Mouse (Mus musculus) kidney, embryonic 14.5 days (tissue): Measurements from ENCODE around the gene Iqgap1. TPM values are rescaled to one million over a fixed set of nuclear protein-coding genes. Genes with fewer than 3 reads are reported as not detected.
A peak's percentile ranks its signal among the peaks of the same experiment; 100 is the strongest.

Source experiments
- ATAC-seq: fragments of 200-750 bp; cut with Nextera tagmentation; 2 replicates; pipeline ENCODE4 v1.8.0; 2017; ENCODE audit warnings: moderate number of reproducible peaks, mild to moderate bottlenecking, moderate TSS enrichment, moderate library complexity; ENCODE audit not compliant: low FRiP score, low TSS enrichment
- H3K27ac ChIP-seq: fragments of 300-500 bp; sonication (generic); 2 replicates; pipeline ENCODE4 v1.5.1; 2014; ENCODE audit warnings: low read depth, mild to moderate bottlenecking, low read length, moderate library complexity, mixed read lengths
- H3K27me3 ChIP-seq: fragments of 300-500 bp; sonication (generic); 2 replicates; pipeline ENCODE4 v1.6.1; 2014; ENCODE audit warnings: mild to moderate bottlenecking, low read length; ENCODE audit not compliant: control insufficient read depth, insufficient read depth
- H3K36me3 ChIP-seq: fragments of 300-500 bp; sonication (generic); 2 replicates; pipeline ENCODE4 v1.6.1; 2014; ENCODE audit warnings: low read length, mixed read lengths; ENCODE audit not compliant: control insufficient read depth, insufficient read depth
- H3K4me1 ChIP-seq: fragments of 300-500 bp; sonication (generic); 2 replicates; pipeline ENCODE4 v1.6.1; 2014; ENCODE audit warnings: low read length, mixed read lengths; ENCODE audit not compliant: control insufficient read depth, insufficient read depth
- H3K4me2 ChIP-seq: fragments of 300-500 bp; sonication (generic); replicated peaks from 2 replicates; pipeline ENCODE4 v1.6.1; 2014; ENCODE audit warnings: low read depth, mild to moderate bottlenecking, low read length
- H3K4me3 ChIP-seq: fragments of 300-500 bp; sonication (generic); 2 replicates; pipeline ENCODE4 v1.5.1; 2014; ENCODE audit warnings: mild to moderate bottlenecking, low read length
- H3K9ac ChIP-seq: fragments of 300-500 bp; sonication (generic); 2 replicates; pipeline ENCODE4 v1.6.1; 2014; ENCODE audit warnings: low read depth, mild to moderate bottlenecking, low read length, moderate library complexity
- H3K9me3 ChIP-seq: fragments of 300-500 bp; sonication (generic); 2 replicates; pipeline ENCODE4 v1.6.1; 2016; ENCODE audit warnings: low read length; ENCODE audit not compliant: control insufficient read depth
- WGBS: fragments of 180-500 bp; shearing (Covaris S2); extraction: QIAGEN DNeasy Blood & Tissue Kit; methylation state at CpG from one replicate; pipeline ENCODE4 v1.1.7; 2014; 5-methylcytosine and 5-hydroxymethylcytosine counted together
- polyA plus RNA-seq: library from polyadenylated mRNA; unstranded; fragments of >200 nt; fragmentation: Nextera tagmentation; extraction: Ambion mirVana; gene quantifications from 2 replicates; pipeline ENCODE4 v1.2.1, GENCODE M21; 2014

Gene Iqgap1
- polyA plus RNA-seq, 1 experiment from 2014 or later: 110 TPM

DNA sequence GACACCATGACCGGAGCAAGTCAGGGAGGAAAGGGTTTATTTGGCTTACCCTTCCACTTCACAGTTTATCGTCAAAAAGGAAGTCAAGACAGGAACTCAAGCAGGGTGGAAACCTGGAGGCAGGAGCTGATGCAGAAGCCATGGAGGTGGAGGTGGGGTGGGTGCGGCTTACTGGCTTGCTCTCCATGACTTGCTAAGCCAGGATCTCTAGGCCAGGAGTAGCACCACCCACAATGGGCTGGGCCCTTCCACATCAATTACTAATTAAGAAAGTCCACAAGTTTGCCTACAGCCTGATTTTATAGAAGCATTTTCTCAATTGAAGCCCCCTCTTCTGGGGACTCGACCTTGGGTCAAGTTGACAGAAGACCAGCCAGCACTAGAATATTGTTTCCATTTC, 121.7 kb downstream of the Iqgap1 start:
- Histone ChIP-seq H3K4me3 (no peak overlapping the region), H3K27me3 (no peaks in the 10 kb centered on the region), H3K9ac (no peak overlapping the region), H3K4me2 (no peak overlapping the region), H3K27ac (no peak overlapping the region), H3K9me3 (no peaks in the 10 kb centered on the region), H3K4me1 (no peaks in the 10 kb centered on the region), H3K36me3 (no peaks in the 10 kb centered on the region)
- ATAC-seq: no peak
- 84% methylated on average over 4 of the region's 4 CpGs for WGBS

DNA sequence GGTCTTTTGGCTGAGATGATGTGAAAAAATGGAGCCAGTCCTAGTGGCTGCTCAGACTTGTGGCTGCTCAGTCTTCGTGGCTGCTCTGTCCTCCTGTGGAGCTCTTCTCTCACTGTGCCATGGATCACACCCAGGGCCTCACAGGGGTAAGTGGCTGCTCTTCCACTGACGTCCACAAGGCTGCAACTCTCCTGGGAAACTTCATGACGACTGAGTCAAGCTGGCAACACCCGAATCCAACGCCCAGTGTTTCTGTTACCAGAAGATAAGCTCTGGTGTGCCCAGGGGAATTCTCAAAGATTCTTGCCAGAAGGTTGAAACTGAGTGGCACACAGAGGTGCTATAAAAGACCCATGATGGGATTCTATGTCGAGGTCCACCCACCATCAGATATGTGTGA, 123.3 kb downstream of the Iqgap1 start:
- Histone ChIP-seq H3K9ac (no peak overlapping the region), H3K27ac (no peak overlapping the region)
- no peak for ATAC-seq

DNA sequence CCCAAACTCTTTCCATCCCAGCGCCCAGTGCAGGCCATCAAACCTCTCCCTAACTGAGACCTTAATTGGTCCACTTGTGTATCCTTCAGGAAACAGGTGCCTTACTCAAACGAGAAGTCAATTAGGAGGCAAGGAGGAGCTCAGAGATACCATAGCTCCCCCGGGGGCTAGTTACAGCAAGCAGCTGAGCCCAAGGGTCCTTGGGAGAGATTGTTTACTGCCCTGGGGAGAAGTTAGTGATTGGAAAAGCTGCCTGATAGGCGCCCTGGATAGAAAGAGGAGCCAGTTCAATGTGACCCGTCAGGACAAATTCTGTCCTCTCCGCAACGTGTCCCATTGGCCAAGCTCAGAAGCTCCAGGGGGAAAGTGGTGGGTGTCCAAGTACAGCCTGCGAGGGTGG, 126.1 kb downstream of the Iqgap1 start:
- Histone ChIP-seq H3K27ac (no peak overlapping the region), H3K9me3 (no peaks in the 10 kb centered on the region), H3K27me3 (no peaks in the 10 kb centered on the region), H3K4me3 (no peak overlapping the region), H3K36me3 (no peaks in the 10 kb centered on the region), H3K9ac (no peak overlapping the region), H3K4me1 (no peaks in the 10 kb centered on the region), H3K4me2 (no peak overlapping the region)
- no peak for ATAC-seq
- WGBS: 67% methylated on average over 8 of the region's 8 CpGs

More for the DNA sequence above, 123.3 kb downstream of the Iqgap1 start:
- 74% methylated on average over 6 of the region's 6 CpGs for WGBS
- Histone ChIP-seq H3K9me3 (no peaks in the 10 kb centered on the region), H3K4me1 (no peaks in the 10 kb centered on the region), H3K27me3 (no peaks in the 10 kb centered on the region), H3K4me3 (no peak overlapping the region), H3K4me2 (no peak overlapping the region), H3K36me3 (no peaks in the 10 kb centered on the region)

DNA sequence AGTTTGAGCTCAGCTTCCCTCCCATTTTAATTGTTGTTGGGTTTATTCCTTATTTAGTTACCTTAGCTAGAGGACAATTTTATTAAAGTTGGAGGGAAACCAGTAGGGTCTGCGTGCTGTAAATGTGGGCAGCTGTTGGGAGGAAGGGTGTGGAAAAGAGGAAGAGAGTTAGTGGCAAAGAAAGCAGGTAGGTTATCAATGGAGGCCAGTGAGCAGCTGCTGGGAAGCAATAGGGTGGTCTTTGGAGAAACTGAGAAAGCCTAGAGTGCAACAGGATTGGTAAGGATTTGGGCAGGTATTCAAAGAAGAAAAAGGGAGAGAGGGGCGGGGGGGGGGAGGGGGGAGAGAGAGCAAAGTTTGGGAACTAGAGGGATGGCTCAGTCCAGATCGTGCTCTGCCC, 126.8 kb downstream of the Iqgap1 start:
- no peaks in the 10 kb centered on the region for H3K27me3 ChIP-seq
- WGBS: 79% methylated on average over 3 of the region's 3 CpGs
- H3K4me2 ChIP-seq: no peak overlapping the region
- H3K4me3 ChIP-seq: no peak overlapping the region
- H3K9me3 ChIP-seq: no peaks in the 10 kb centered on the region
- no peak overlapping the region for H3K27ac ChIP-seq
- H3K4me1 ChIP-seq: no peaks in the 10 kb centered on the region
- H3K9ac ChIP-seq: no peak overlapping the region
- no peak for ATAC-seq
- no peaks in the 10 kb centered on the region for H3K36me3 ChIP-seq

DNA sequence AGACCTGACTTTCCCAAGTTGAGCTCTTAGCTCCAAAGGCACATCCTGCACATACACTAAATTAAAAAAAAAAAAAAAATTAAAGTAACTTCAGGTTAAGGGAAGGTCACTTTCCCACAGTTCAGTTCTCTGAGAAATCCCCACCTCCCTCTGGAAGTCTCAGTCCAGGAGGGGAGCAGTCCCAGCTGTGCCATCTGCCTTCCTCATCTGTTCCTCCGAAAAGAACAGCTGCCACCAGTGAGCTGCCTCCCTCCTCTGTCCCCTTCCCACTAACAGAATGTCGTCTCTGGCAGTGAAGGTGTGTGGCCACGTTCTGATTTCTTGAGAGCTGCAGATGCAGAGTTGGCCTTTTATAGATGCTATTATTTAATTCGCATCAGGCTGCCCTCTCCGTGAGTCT, 127.9 kb downstream of the Iqgap1 start:
- WGBS: 63% methylated on average over 5 of the region's 5 CpGs
- Histone ChIP-seq H3K36me3 (no peaks in the 10 kb centered on the region), H3K4me1 (no peaks in the 10 kb centered on the region), H3K4me2 (no peak overlapping the region), H3K27me3 (no peaks in the 10 kb centered on the region), H3K4me3 (no peak overlapping the region), H3K9ac (no peak overlapping the region), H3K27ac (no peak overlapping the region), H3K9me3 (no peaks in the 10 kb centered on the region)
- no peak for ATAC-seq

DNA sequence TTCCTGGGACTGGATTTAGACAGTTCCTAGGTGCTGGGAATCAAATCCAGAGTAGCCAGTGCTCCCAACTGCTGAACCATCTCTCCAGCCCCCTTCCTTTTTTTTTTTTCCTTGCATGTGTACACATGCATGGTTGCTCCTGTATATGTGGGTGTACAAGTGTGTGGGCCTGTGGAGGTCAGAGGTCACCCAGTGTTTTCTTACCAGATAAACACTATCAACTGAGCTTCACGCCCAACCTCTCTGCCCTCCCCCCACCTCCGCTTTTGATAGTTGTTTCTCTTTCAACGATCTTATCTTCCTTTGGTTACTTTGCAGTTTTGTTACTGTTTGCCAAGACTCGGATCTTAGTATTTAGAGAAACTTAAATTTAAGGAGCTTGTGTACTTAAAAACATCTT, 128.9 kb downstream of the Iqgap1 start:
- no peaks in the 10 kb centered on the region for H3K9me3 ChIP-seq
- H3K27ac ChIP-seq: no peak overlapping the region
- no peaks in the 10 kb centered on the region for H3K27me3 ChIP-seq
- H3K9ac ChIP-seq: no peak overlapping the region
- H3K4me1 ChIP-seq: no peaks in the 10 kb centered on the region
- no peak overlapping the region for H3K4me3 ChIP-seq
- peak; percentile 37; the same call in 1 of the 2 replicates for ATAC-seq
- H3K4me2 ChIP-seq: no peak overlapping the region
- WGBS: 24% methylated on average over 4 of the region's 4 CpGs
- H3K36me3 ChIP-seq: no peaks in the 10 kb centered on the region

DNA sequence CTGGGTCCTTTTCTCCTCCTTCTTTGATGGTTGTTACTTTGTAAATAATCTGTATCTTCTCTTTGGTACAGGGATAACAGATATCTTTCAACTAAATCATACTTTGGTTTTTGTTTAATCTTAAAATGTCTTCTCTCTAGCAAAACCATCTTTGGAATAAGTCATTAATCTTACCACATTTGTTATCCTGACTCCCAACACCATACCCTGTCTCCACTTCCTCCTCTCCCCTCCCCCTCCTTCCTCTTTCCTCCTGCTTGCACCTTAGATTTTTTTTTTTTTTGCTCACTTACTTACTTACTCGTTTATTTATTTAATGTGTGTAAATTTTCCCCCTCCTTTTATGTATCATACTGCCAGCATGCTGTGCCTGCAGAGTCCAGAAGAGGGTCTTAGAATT, 129.4 kb downstream of the Iqgap1 start:
- ATAC-seq: no peak
- Histone ChIP-seq H3K4me1 (no peaks in the 10 kb centered on the region), H3K27ac (no peak overlapping the region), H3K9me3 (no peaks in the 10 kb centered on the region), H3K9ac (no peak overlapping the region), H3K36me3 (no peaks in the 10 kb centered on the region), H3K4me2 (no peak overlapping the region), H3K4me3 (no peak overlapping the region), H3K27me3 (no peaks in the 10 kb centered on the region)
- 50% methylated on average over 1 of the region's 1 CpGs for WGBS

DNA sequence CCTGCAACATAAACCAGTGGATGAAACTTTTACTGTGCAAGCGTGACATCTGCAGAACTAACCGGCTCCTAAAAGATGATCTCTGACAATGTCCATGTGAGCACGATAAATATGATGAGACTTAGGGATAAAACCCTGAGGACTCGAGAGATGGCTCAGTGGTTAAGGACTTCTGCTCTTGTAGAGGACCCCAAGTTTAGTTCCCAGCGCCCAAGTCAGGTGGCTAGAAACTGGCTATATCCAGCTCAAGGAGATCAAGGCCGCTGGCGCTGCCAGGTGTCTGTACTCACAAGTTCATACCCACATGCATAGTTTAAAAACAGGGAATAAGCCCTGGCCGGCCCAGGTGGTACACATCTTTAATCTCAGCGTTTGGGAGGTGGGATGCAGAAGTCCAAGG, 133.3 kb downstream of the Iqgap1 start:
- no peak for ATAC-seq
- Histone ChIP-seq H3K9me3 (no peaks in the 10 kb centered on the region), H3K27ac (no peak overlapping the region), H3K4me3 (no peak overlapping the region), H3K9ac (no peak overlapping the region), H3K36me3 (no peaks in the 10 kb centered on the region), H3K27me3 (no peaks in the 10 kb centered on the region), H3K4me1 (peaks cover 3% of the 10 kb centered on the region; the same call in 1 of the 2 replicates), H3K4me2 (no peak overlapping the region)
- WGBS: 93% methylated on average over 9 of the region's 9 CpGs

DNA sequence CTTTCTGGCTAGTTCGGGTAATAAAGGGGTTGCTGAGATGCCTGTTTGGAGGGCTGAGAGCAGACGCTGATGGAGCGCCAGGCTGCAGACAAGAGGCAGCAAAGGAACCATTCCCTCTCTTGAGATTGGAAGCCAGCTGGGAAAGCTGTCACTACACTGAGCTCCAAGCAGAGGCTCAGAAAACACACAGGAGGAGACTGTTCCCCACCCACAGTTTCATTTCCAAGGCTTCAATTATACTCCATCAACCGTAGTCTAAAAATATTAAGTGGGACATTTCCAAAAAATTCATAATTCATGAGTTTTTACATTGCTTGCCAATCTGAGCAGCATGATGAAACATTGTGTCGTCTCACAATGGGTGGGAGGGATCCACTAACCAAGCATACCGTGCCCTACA, 134.6 kb downstream of the Iqgap1 start:
- Histone ChIP-seq H3K4me2 (no peak overlapping the region), H3K9ac (no peak overlapping the region), H3K4me3 (no peak overlapping the region), H3K9me3 (no peaks in the 10 kb centered on the region), H3K27ac (no peak overlapping the region), H3K36me3 (no peaks in the 10 kb centered on the region), H3K4me1 (peaks cover 7% of the 10 kb centered on the region), H3K27me3 (no peaks in the 10 kb centered on the region)
- no peak for ATAC-seq
- 69% methylated on average over 6 of the region's 6 CpGs for WGBS

DNA sequence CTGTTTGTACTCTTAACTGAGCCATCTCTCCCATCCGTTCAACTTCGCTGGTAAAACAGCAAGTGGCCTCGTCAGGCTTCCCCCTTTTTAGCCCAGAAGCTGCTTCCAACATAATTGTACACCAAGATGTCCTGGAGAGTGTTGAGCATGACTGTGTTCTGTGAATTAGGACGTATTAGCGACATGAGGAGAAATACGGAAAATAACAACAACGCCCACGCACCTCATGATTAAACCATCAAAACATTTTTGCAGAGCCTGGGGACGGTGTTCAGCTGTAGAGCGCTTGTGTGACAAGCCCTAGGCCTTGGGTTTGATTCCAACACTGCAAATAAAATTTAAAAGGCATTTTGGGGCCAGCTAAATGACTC, 136.6 kb downstream of the Iqgap1 start:
- WGBS: 17% methylated on average over 10 of the region's 10 CpGs

More for the DNA sequence above, 136.6 kb downstream of the Iqgap1 start:
- H3K4me2 ChIP-seq: peak overlapping the region; percentile 88
- H3K9ac ChIP-seq: peak overlapping the region; percentile 95; the same call in 1 of the 2 replicates
- ATAC-seq: no peak
- H3K4me1 ChIP-seq: peaks cover 7% of the 10 kb centered on the region
- H3K4me3 ChIP-seq: peak overlapping the region; percentile 84
- peak overlapping the region; percentile 95 for H3K27ac ChIP-seq
- H3K27me3 ChIP-seq: no peaks in the 10 kb centered on the region
- no peaks in the 10 kb centered on the region for H3K9me3 ChIP-seq
- H3K36me3 ChIP-seq: no peaks in the 10 kb centered on the region
